Mouse (Mus musculus) layer of hippocampus, adult 2 months (tissue): ENCODE data around the gene Ypel3. TPM values are rescaled to one million over a fixed set of nuclear protein-coding genes. Genes with fewer than 3 reads are reported as not detected.
A peak's percentile ranks its signal among the peaks of the same experiment; 100 is the strongest.

Source experiments
- DNase-seq, 2 experiments: peaks; one replicate each; pipeline ENCODE4 v3.0.0; 2022; ENCODE audit warnings: low spot score in 2 of 2
- H3K27ac ChIP-seq: fragments of 200-600 bp; 2 replicates; pipeline ENCODE4 v1.8.1; 2022
- H3K4me3 ChIP-seq: fragments of 200-600 bp; 2 replicates; pipeline ENCODE4 v1.8.1; 2022; ENCODE audit warnings: mild to moderate bottlenecking
- CTCF ChIP-seq: fragments of 200-600 bp; conservative IDR thresholded peaks from 2 replicates; pipeline ENCODE4 v1.8.1; 2022; ENCODE audit warnings: antibody characterized with exemption, mild to moderate bottlenecking, moderate library complexity
- total RNA-seq, 2 experiments: library from RNA; stranded (reverse); gene quantifications; 2 replicates each; pipeline ENCODE4 v1.2.3; 2021

Gene Ypel3
- total RNA-seq, 2 experiments from 2014 or later: 283 to 289 TPM

DNA sequence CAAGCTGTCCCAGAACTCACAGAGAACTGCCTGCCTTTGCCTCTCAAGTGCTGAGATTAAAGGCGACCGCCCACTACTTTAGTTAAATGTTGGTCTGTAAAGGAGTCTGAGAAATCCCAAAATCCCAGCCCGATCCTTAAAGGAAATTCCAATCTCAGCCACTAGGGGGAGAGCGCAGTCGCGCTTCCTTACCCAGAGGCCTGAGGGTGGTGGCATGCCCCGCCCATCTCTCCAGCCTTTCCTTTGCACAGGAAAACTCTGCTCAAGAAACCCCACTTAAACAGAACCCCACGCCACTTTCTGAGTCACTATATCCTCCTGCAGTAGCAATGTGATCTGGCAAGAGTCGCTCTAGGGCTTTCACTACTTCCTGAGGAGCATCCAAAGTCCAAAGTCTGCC is 21.9 kb upstream of the Ypel3 start:
- Histone ChIP-seq H3K4me3 (no peak overlapping the region), H3K27ac (peak overlapping the region; percentile 15; the same call in 1 of the 2 replicates)
- DNase-seq: peak in 1 of 2 experiments; percentile 83
- TF ChIP-seq CTCF: peak; percentile 95

DNA sequence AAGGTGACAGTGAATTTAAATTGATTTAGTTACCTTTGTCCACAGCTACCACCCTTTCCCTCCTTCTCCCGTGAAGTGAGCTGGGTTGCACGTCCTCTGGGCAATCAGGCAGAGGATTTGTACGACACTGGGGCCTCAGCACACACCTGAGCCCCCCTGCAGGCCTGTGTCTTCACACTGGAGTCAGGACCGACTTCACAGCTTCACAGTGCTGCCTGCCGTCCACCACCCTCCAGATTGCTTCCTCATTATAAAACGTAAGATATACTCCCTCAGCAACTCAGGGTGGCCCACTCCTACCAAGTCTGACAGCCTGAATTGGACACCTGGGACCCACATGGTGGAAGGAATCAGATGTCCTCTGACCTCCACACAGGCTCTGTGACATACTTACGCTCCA is 18.2 kb upstream of the Ypel3 start:
- H3K4me3 ChIP-seq: no peak overlapping the region
- TF ChIP-seq CTCF: no peak
- peak overlapping the region; percentile 83 for H3K27ac ChIP-seq
- DNase-seq: no peak

DNA sequence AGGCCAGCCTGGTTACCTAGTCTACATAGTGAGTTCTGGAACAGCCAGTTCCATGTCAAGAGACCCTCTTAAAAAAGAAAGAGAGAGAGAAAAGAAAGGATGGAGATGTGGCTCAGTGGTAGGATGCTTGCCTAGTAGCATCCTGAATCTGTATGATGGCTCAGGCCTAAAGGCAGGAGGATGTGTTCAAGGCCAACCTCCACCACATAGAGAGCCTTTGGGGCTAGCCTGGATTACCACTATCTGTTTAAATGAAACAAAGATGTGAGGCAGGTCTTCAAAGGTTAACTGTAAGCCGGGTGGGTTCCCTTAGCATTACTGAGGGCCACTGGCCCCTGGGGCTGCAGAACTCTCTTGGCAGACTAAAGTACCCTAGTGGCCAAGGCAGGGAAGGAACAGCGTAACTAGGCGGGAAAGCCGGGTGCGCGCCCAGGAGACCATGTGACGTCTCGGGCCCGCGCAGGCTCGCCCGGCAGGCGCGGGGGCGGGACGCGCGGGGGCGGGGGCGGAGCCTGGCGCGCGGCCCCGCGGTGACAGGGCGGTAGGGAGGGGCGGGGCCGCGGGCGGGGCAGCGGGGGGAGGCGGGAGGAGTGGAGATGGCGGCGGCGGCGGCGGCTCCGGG is 17.6 kb upstream of the Ypel3 start, which contains the start of gene Mapk3:
Gene Mapk3, plus strand, starts transcription at position 552 of the 622 bp plus-strand sequence.
- DNase-seq: peak; percentile 82 to 88
- peak; percentile 83 for TF ChIP-seq CTCF
- Histone ChIP-seq H3K4me3 (peak within 1 kb of the TSS; percentile 61), H3K27ac (peak within 1 kb of the TSS; percentile 92)

DNA sequence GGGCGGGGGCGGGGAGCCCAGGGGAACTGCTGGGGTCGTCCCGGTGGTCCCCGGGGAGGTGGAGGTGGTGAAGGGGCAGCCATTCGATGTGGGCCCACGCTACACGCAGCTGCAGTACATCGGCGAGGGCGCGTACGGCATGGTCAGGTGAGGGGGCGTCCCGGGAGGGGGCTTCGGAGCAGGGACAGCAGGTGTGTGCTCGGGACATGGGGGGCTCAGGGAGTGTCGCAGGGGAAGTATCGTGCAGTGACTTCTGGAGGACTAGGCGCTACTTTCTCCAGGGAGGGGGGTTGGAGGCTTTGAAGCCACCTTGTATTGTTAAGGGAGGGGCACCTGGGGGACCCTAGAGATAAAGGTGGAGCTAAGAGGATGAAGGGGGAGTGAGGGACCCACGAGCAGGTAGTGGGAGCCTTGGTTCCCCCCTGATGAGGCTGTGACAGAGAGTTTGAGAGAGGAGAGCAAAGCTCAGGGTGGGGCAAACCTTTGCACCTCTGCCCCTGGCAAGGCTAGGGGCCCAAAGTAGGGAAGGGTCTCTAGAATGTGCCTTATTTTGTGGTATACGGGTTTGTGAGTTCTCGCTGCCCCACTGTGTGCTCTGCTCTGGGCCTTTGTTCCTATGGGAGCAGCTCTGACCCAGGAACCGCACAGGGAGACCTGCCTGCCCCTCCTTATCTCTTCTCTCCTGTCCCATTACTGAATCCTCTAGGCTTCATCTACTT is 16.9 kb upstream of the Ypel3 start:
- TF ChIP-seq CTCF: no peak
- H3K27ac ChIP-seq: peak overlapping the region; percentile 92
- peak overlapping the region; percentile 61 for H3K4me3 ChIP-seq
- DNase-seq: no peak

DNA sequence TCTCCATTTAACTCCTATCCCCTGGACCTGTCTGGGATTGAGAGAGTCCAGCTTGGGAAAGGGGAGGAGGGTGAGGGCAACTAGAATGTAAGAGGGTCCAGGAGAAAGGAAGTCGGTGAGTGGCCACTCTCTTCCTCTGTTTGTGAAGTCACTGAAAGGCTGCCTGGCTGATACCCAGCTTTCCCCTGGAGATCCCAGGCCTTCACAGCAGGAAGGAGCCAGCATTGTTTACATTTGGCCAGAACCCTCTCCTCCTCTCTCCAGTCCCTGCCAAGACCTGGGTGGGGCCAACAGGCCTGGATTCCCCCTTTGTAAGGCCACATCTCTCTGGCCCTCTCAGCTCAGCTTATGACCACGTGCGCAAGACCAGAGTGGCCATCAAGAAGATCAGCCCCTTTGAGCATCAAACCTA is 16.4 kb upstream of the Ypel3 start:
- TF ChIP-seq CTCF: no peak
- peak overlapping the region; percentile 61 for H3K4me3 ChIP-seq
- H3K27ac ChIP-seq: peak overlapping the region; percentile 92
- DNase-seq: no peak

DNA sequence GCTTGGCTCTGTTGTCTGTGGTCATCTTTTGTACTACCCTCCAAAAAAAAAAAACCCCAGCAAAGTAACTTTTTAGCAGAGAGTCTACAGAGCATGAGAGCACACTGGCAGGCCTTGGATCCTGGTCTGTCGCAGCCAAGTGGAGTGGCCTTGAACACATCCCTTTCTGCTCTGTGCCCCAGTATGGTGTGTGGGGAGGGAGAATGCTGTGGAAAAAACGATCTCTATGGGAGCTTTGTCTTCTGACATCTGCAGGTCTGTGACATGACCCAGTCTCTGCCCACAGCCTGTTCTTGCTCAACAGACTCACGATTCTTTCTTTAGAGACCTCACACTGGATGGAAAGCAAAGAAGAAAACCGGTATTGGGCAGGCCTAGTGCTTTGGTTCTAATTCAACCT is 15.8 kb upstream of the Ypel3 start:
- DNase-seq: no peak
- Histone ChIP-seq H3K27ac (peak overlapping the region; percentile 92), H3K4me3 (peak overlapping the region; percentile 61)
- TF ChIP-seq CTCF: no peak

DNA sequence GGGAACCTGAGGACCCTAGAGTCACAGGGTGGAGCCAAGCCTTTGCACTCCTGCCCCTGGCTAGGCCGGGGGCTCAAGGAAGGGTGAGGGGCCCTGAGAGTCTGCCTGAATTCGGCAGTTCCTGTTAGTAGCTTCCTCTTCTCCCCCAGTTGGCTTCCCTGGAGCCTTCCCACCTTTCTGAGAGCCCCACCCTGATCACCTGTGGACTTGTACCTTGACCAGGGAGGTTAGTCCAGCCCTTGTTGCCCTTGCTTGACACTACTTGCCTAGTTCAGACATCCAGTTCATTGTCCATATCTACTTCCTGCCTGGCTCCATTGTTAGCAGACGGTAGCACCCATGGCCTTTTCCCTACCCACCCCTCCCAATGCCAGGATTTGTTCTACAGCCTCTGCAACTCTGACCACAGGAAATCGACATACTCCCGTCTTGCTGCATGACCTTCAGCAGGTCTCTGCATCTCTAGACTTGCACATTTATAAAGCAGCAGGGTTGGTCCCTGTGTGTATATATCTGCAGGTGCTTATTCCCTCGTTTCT is 15.2 kb upstream of the Ypel3 start:
- TF ChIP-seq CTCF: no peak
- Histone ChIP-seq H3K27ac (peak overlapping the region; percentile 92), H3K4me3 (peak overlapping the region; percentile 61; the same call in 1 of the 2 replicates)
- no peak for DNase-seq

DNA sequence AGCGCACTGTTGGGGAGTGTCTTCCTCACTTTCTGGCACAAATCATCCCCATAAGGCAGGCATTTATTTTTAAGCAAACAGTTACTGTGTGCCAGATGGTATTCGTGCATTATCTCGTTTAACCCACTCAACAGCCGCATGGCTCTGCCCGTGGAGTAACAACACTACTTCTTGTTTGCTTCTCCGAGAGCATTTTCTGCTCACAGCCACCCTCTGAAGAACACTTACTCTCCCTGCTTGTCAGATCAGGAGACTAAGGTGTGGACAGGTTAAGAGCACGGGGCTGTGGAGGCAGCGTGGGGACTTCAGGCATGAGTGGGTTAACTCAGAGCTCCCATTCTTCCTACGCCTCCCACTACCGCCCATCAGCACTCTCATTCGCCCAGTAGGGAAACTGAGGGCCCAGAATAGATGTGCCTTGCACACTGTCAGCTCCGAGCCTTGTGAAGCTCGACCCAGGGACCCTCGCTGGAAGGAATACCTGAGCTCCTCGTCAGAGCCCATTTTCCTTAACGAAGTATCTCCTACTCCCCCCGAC is 14.2 kb upstream of the Ypel3 start:
- no peak for TF ChIP-seq CTCF
- peak; percentile 64 to 85 for DNase-seq
- Histone ChIP-seq H3K27ac (peak overlapping the region; percentile 92), H3K4me3 (peak overlapping the region; percentile 38)

DNA sequence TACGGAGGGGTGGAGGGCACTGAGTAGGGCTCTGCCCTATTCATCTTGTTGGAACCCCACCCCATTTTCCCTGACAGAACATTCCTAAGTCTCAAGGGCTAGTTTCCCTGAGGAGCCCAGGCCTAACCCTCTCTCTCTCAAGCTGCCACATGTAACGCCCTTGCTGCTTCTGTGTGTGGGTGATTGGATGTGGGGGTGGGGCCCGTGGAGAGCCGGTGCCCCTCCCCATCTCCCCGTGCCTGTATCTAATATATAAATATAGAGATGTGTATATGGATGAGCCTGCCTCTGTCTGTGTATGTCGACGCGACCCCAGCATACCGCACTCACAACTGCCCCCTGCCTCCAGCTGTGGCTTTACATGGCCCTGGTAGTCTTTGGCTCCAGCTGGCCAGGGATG is 11.2 kb upstream of the Ypel3 start:
- H3K4me3 ChIP-seq: no peak overlapping the region
- no peak overlapping the region for H3K27ac ChIP-seq
- DNase-seq: no peak
- TF ChIP-seq CTCF: no peak

DNA sequence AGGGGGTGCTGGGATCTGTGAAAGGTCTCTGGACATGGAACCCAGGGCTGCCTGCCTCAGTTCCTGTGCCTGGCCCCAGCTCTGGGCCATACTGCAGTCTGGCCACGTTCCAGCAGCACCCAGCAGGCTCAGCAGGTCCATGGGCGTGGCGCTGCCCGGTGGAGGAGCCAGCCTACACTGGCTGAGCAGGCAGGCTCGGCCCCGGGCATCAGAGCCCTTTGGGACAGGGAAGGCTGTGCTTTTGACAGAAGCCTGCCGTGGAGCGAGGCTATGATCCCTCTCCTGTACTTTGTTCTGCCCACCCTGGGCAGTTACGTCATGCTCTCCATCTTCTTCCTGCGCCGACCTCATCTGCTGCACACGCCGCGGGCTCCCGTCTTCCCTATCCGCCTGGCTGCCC is 10.6 kb upstream of the Ypel3 start, which contains the start of gene Gdpd3:
Gene Gdpd3, plus strand, starts transcription at position 134 of the 400 bp plus-strand sequence.
- Histone ChIP-seq H3K4me3 (no peak within 1 kb of the TSS), H3K27ac (no peak within 1 kb of the TSS)
- no peak for DNase-seq
- no peak for TF ChIP-seq CTCF

DNA sequence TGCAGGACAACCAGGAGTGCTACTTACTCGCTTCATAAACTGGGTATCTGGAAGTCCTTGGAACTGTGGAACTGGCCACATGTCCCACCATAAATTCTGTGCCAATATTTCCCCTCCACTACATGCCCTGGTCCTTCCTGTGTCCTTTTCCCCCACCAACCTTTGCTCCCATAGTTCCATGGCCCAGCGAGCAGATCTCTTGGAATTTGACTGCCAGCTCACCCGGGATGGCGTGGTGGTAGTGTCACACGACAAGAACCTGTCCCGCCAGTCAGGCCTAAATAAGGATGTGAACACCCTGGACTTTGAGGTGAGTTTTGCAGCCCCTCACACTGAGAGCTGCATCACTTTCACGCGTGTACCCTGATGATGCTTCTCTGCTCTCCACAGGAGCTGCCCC is 9.8 kb upstream of the Ypel3 start:
- H3K4me3 ChIP-seq: no peak overlapping the region
- TF ChIP-seq CTCF: no peak
- DNase-seq: no peak
- no peak overlapping the region for H3K27ac ChIP-seq

DNA sequence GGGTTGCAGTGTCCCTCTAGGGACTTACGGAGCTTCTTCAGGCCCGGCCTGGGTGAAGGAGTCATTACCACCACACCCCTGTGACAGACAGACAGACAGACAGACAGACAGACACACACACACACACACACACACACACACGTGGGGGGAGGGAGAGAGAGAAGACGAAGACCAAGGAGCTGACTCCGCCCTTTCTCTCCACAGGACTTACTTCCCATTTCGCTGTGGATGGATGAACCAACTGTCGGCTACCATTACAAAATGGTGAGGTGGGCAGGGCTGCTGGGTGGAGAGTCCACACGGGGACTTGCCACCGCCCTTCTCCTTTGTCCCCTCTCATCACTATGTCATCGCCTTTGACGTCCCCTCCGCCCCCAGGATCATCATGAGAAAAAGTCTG is 6.0 kb upstream of the Ypel3 start:
- no peak for DNase-seq
- Histone ChIP-seq H3K27ac (no peak overlapping the region), H3K4me3 (no peak overlapping the region)
- TF ChIP-seq CTCF: no peak

DNA sequence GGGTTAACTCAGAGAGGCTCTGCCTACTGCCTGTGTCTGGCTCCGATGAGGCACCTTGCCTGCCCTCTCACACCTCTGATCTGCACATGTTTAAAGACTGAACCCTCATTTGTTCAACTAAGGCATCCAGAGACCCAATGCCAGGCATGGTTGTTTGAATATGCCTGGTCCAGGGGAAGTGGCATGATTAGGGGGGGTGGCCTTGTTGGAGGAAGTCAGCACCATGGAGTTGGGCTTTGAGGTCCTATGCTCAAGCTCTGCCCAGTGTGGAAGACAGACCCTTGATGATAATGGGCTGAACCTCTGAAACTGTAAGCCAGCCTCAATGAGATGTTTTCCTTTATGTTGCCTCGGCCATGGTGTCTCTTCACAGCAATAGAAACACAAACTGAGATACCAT is 3.4 kb upstream of the Ypel3 start:
- no peak for TF ChIP-seq CTCF
- DNase-seq: no peak
- no peak overlapping the region for H3K4me3 ChIP-seq
- no peak overlapping the region for H3K27ac ChIP-seq
